ENCODE assay signal across 8 mouse cellular contexts in the genomic region with DNA sequence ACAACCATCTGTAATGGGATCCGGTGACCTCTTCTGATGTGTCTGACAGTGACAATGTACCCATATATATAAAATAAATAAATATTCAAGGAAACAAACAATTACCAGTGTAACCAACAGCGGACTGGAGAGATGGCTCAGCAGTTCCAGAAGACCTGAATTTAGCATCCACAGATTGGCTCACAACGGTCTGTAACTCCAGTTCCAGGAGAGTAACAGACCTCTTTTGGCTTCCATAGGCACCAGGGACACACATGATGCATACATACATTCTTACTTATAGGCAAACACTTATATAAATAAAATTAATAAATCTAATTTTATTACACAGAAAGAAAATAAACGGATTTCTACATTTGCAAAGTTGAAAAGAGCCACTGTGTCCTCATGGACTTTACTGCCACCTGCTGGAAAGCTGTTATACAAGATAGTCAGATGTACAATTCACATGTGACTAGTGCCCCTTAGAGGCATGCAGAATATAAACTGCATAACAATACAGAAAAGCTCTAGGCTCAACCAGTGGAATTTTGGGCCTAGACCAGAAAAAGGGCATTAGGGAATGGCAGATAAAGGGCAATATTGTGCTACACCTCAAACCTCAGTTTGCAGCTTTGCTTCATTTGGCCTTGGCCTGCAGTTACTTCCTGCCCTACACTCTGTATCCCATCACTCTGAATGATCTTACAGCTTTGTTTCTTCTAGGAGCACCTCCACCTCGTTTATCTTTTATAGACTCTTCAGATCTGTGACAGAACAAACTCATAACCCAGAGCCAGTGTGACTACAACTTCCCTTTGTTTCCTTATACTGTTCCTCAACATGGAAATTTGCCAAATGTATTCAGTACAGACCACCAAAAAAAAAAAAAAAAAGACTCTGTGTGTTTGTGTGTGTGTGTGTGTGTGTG. TPM values are rescaled to one million over a fixed set of nuclear protein-coding genes. Genes with fewer than 3 reads are reported as not detected.
DNase-seq lines count a peak whose midpoint lies in the region; ATAC-seq and TF ChIP-seq lines count a peak whose summit lies in the region.

No protein-coding gene starts in this region.

- H3K27ac ChIP-seq in heart, embryonic 11.5 days (ENCODE audit: low read depth, low read length), result no peak overlapping the region
- H3K27ac ChIP-seq in forebrain, embryonic 16.5 days (ENCODE audit: low read length), result peak overlapping the region; percentile 68
- H3K27ac ChIP-seq in kidney, embryonic 14.5 days (ENCODE audit: low read depth, low read length), result no peak overlapping the region
- peak overlapping the region; percentile 41; the same call in 1 of the 2 replicates for H3K27ac ChIP-seq in midbrain, embryonic 16.5 days (ENCODE audit: low read length)

- H3K4me3 ChIP-seq in heart, embryonic 11.5 days (ENCODE audit: low read depth, low read length), result no peak overlapping the region
- no peak overlapping the region for H3K4me3 ChIP-seq in forebrain, embryonic 16.5 days (replicated peaks; ENCODE audit: low read length)
- H3K4me3 ChIP-seq in kidney, embryonic 14.5 days (ENCODE audit: low read length), result no peak overlapping the region
- H3K4me3 ChIP-seq in midbrain, embryonic 16.5 days (ENCODE audit: low read depth, low read length), result no peak overlapping the region

- peak; percentile 88 for DNase-seq in heart, adult 11 months
- DNase-seq in A20 (ENCODE audit: low read depth, low spot score) (peak; percentile 71), Patski (ENCODE audit: low read depth, low spot score) (no peak)
- DNase-seq in adrenal gland, postnatal 25 days, result no peak

- WGBS in heart, embryonic 11.5 days (ENCODE audit: insufficient replicate concordance), result 73% methylated on average over 5 of the region's 5 CpGs
- 62% methylated on average over 5 of the region's 5 CpGs for WGBS in forebrain, embryonic 16.5 days
- 64% methylated on average over 5 of the region's 5 CpGs for WGBS in kidney, embryonic 14.5 days
- 74% methylated on average over 5 of the region's 5 CpGs for whole genome bisulfite sequencing in midbrain, embryonic 16.5 days

- no peak overlapping the region for H3K9ac ChIP-seq in heart, embryonic 11.5 days (ENCODE audit: low read depth, low read length)
- no peak overlapping the region for H3K9ac ChIP-seq in forebrain, embryonic 16.5 days (replicated peaks; ENCODE audit: low read depth, low read length)
- H3K9ac ChIP-seq in kidney, embryonic 14.5 days (ENCODE audit: low read depth, low read length), result no peak overlapping the region
- H3K9ac ChIP-seq in midbrain, embryonic 16.5 days (ENCODE audit: low read depth, low read length), result no peak overlapping the region

- POLR2A ChIA-PET in Patski (lab: Charles Lee), result interaction anchor here (0.7 kb wide), 1 partner anchor 17 kb away, joined by 5 read pairs; no protein-coding TSS in a partner anchor

- no peaks in the 10 kb centered on the region for H3K27me3 ChIP-seq in heart, embryonic 11.5 days (ENCODE audit: control insufficient read depth, insufficient read depth, low read length)
- no peaks in the 10 kb centered on the region for H3K27me3 ChIP-seq in Patski
- H3K27me3 ChIP-seq in forebrain, embryonic 16.5 days (replicated peaks; ENCODE audit: control insufficient read depth, insufficient read depth, low read length), result no peaks in the 10 kb centered on the region
- no peaks in the 10 kb centered on the region for H3K27me3 ChIP-seq in kidney, embryonic 14.5 days (ENCODE audit: control insufficient read depth, insufficient read depth, low read length)
- no peaks in the 10 kb centered on the region for H3K27me3 ChIP-seq in midbrain, embryonic 16.5 days (ENCODE audit: control insufficient read depth, insufficient read depth, low read depth, low read length)

- in situ Hi-C loops in Patski (cut with MboI; ENCODE audit: low pct_unique_long_range_greater_than_20kb), result no loop called here

- CTCF ChIA-PET in Patski (lab: Charles Lee), result interaction anchor here (0.7 to 1.5 kb wide), 7 partner anchors 13 to 181 kb away, joined by 3 to 5 read pairs (median 3); no protein-coding TSS in a partner anchor

- peaks cover 9% of the 10 kb centered on the region for H3K36me3 ChIP-seq in heart, embryonic 11.5 days (ENCODE audit: control insufficient read depth, insufficient read depth, low read length)
- peaks cover 10% of the 10 kb centered on the region for H3K36me3 ChIP-seq in forebrain, embryonic 16.5 days (ENCODE audit: control insufficient read depth, insufficient read depth)
- H3K36me3 ChIP-seq in kidney, embryonic 14.5 days (ENCODE audit: control insufficient read depth, insufficient read depth, low read length), result peaks cover 34% of the 10 kb centered on the region
- peaks cover 15% of the 10 kb centered on the region for H3K36me3 ChIP-seq in midbrain, embryonic 16.5 days (ENCODE audit: control insufficient read depth, insufficient read depth, low read length)

- peaks cover 1% of the 10 kb centered on the region; the same call in 1 of the 2 replicates for H3K4me1 ChIP-seq in heart, embryonic 11.5 days (ENCODE audit: control insufficient read depth, insufficient read depth, low read length)
- H3K4me1 ChIP-seq in forebrain, embryonic 16.5 days (replicated peaks; ENCODE audit: control insufficient read depth, insufficient read depth, low read length), result peaks cover 7% of the 10 kb centered on the region
- H3K4me1 ChIP-seq in kidney, embryonic 14.5 days (ENCODE audit: control insufficient read depth, insufficient read depth, low read length), result no peaks in the 10 kb centered on the region
- H3K4me1 ChIP-seq in midbrain, embryonic 16.5 days (ENCODE audit: control insufficient read depth, insufficient read depth, low read length), result 0 out of 2 replicates have a peak, but pooled peaks cover 3% of the 10 kb centered on the region

- no peak overlapping the region for H3K4me2 ChIP-seq in heart, embryonic 11.5 days
- no peak overlapping the region for H3K4me2 ChIP-seq in forebrain, embryonic 16.5 days (ENCODE audit: low read length)
- no peak overlapping the region for H3K4me2 ChIP-seq in kidney, embryonic 14.5 days (replicated peaks; ENCODE audit: low read depth, low read length)
- no peak overlapping the region for H3K4me2 ChIP-seq in midbrain, embryonic 16.5 days (ENCODE audit: low read length)

- peak; percentile 82 for TF ChIP-seq CTCF in Patski (IDR thresholded peaks at IDR 0.05)

- ATAC-seq in heart, embryonic 11.5 days (replicated peaks; ENCODE audit: insufficient number of reproducible peaks, low FRiP score, low TSS enrichment), result no peak
- ATAC-seq in Patski, result peak; percentile 82
- ATAC-seq in forebrain, embryonic 16.5 days, result peak; percentile 53
- peak; percentile 28; the same call in 1 of the 2 replicates for ATAC-seq in kidney, embryonic 14.5 days (ENCODE audit: low FRiP score, low TSS enrichment)
- peak; percentile 53; the same call in 1 of the 2 replicates for ATAC-seq in midbrain, embryonic 16.5 days

- H3K9me3 ChIP-seq in heart, embryonic 11.5 days (replicated peaks; ENCODE audit: control insufficient read depth, low read length), result no peaks in the 10 kb centered on the region
- no peaks in the 10 kb centered on the region for H3K9me3 ChIP-seq in forebrain, embryonic 16.5 days (ENCODE audit: control insufficient read depth, low read length)
- H3K9me3 ChIP-seq in kidney, embryonic 14.5 days (ENCODE audit: control insufficient read depth, low read length), result no peaks in the 10 kb centered on the region
- no peaks in the 10 kb centered on the region for H3K9me3 ChIP-seq in midbrain, embryonic 16.5 days (replicated peaks; ENCODE audit: control insufficient read depth, low read length, poor library complexity, severe bottlenecking)

RNA-seq across cellular contexts. Expression of a gene that starts 18.9 kb away (rescaled TPM):
- polyA plus RNA-seq in heart, embryonic 11.5 days (2014; fragmentation: Nextera tagmentation; extraction: Ambion mirVana), result 4.6 and 4.7 TPM in 2 replicates
- 45.1 TPM for polyA plus RNA-seq in Patski (2021)
- 22.8 and 25.8 TPM in 2 replicates for polyA plus RNA-seq in forebrain, embryonic 16.5 days (2015; fragmentation: Nextera tagmentation; extraction: Ambion mirVana)
- 9.8 and 10.4 TPM in 2 replicates for polyA plus RNA-seq in kidney, embryonic 14.5 days (2014; fragmentation: Nextera tagmentation; extraction: Ambion mirVana)
- polyA plus RNA-seq in midbrain, embryonic 16.5 days (2015; fragmentation: Nextera tagmentation; extraction: Ambion mirVana), result 11.0 and 12.0 TPM in 2 replicates
- 30.7 and 33.6 TPM in 2 replicates for total RNA-seq in adrenal gland, postnatal 25 days (2021)

RNA-seq across cellular contexts. Expression of a gene that starts 46.8 kb away (rescaled TPM):
- 101 and 117 TPM in 2 replicates for polyA plus RNA-seq in heart, embryonic 11.5 days (2014; fragmentation: Nextera tagmentation; extraction: Ambion mirVana)
- 309 TPM for polyA plus RNA-seq in Patski (2021)
- 550 and 563 TPM in 2 replicates for polyA plus RNA-seq in forebrain, embryonic 16.5 days (2015; fragmentation: Nextera tagmentation; extraction: Ambion mirVana)
- polyA plus RNA-seq in kidney, embryonic 14.5 days (2014; fragmentation: Nextera tagmentation; extraction: Ambion mirVana), result 127 and 131 TPM in 2 replicates
- polyA plus RNA-seq in midbrain, embryonic 16.5 days (2015; fragmentation: Nextera tagmentation; extraction: Ambion mirVana), result 654 and 682 TPM in 2 replicates
- 131 TPM in 2 replicates for total RNA-seq in adrenal gland, postnatal 25 days (2021)

RNA-seq across cellular contexts. Expression of a gene that starts 53.5 kb away (rescaled TPM):
- polyA plus RNA-seq in heart, embryonic 11.5 days (2014; fragmentation: Nextera tagmentation; extraction: Ambion mirVana), result 11.9 and 26.6 TPM in 2 replicates
- polyA plus RNA-seq in Patski (2021), result 32.7 TPM
- polyA plus RNA-seq in forebrain, embryonic 16.5 days (2015; fragmentation: Nextera tagmentation; extraction: Ambion mirVana), result 35.8 and 39.4 TPM in 2 replicates
- 24.5 and 35.8 TPM in 2 replicates for polyA plus RNA-seq in kidney, embryonic 14.5 days (2014; fragmentation: Nextera tagmentation; extraction: Ambion mirVana)
- polyA plus RNA-seq in midbrain, embryonic 16.5 days (2015; fragmentation: Nextera tagmentation; extraction: Ambion mirVana), result 30.7 and 32.3 TPM in 2 replicates
- total RNA-seq in adrenal gland, postnatal 25 days (2021), result 20.9 and 21.1 TPM in 2 replicates

RNA-seq across cellular contexts. Expression of a gene that starts 57.5 kb away (rescaled TPM):
- 8.9 and 9.5 TPM in 2 replicates for polyA plus RNA-seq in heart, embryonic 11.5 days (2014; fragmentation: Nextera tagmentation; extraction: Ambion mirVana)
- 84.9 TPM for polyA plus RNA-seq in Patski (2021)
- 6.7 and 7.7 TPM in 2 replicates for polyA plus RNA-seq in forebrain, embryonic 16.5 days (2015; fragmentation: Nextera tagmentation; extraction: Ambion mirVana)
- 12.5 and 17.7 TPM in 2 replicates for polyA plus RNA-seq in kidney, embryonic 14.5 days (2014; fragmentation: Nextera tagmentation; extraction: Ambion mirVana)
- 6.7 and 6.8 TPM in 2 replicates for polyA plus RNA-seq in midbrain, embryonic 16.5 days (2015; fragmentation: Nextera tagmentation; extraction: Ambion mirVana)
- 114 and 171 TPM in 2 replicates for total RNA-seq in adrenal gland, postnatal 25 days (2021)

Comparison
In these comparisons a context has a peak if more than half of its experiments do, and no peak if none do; other contexts are left out.
1. DNase-seq: peak in heart, adult 11 months (single experiment) and A20 (single experiment); none in Patski (single experiment) and adrenal gland, postnatal 25 days (single experiment).
2. H3K27ac ChIP-seq: peak in forebrain, embryonic 16.5 days (single experiment) and midbrain, embryonic 16.5 days (single experiment); none in heart, embryonic 11.5 days (single experiment) and kidney, embryonic 14.5 days (single experiment).